Mouse (Mus musculus): ENCODE data around the gene Syne4. TPM values are rescaled to one million over a fixed set of nuclear protein-coding genes. Genes with fewer than 3 reads are reported as not detected.

The Syne4 gene
- polyA plus RNA-seq, 1 experiment from 2014 or later = 9.3 TPM

GRCm38 (mm10) chr7:30362652-30363343 lies 48.2 kb downstream of the Syne4 start, which contains the start of gene Lrfn3:
Gene Lrfn3 (minus strand): TSS chr7:30362772.
- Histone ChIP-seq H3K36me3 (ENCODE audit: control insufficient read depth, insufficient read depth, low read length) (peaks cover 22% of the 10 kb centered on the region), H3K27ac (replicated peaks; ENCODE audit: low read depth, low read length) (peak within 1 kb of the TSS; percentile 70), H3K9ac (replicated peaks; ENCODE audit: low read length) (peak within 1 kb of the TSS; percentile 99), H3K4me1 (ENCODE audit: control insufficient read depth, insufficient read depth, low read length) (peaks cover 38% of the 10 kb centered on the region), H3K27me3 (ENCODE audit: control insufficient read depth, insufficient read depth, low read length) (peaks cover 5% of the 10 kb centered on the region; the same call in 1 of the 2 replicates), H3K4me3 (replicated peaks; ENCODE audit: low read depth, low read length) (peak within 1 kb of the TSS; percentile 88), H3K9me3 (ENCODE audit: control insufficient read depth, low read length) (no peaks in the 10 kb centered on the region), H3K4me2 (ENCODE audit: low read length) (peak within 1 kb of the TSS; percentile 86)
- WGBS = under 1% methylated on average over 52 of the region's 55 CpGs
- ATAC-seq (ENCODE audit: low FRiP score, low TSS enrichment) (peak; percentile 73; the same call in 1 of the 2 replicates), DNase-seq (peak; percentile 98)

DNA sequence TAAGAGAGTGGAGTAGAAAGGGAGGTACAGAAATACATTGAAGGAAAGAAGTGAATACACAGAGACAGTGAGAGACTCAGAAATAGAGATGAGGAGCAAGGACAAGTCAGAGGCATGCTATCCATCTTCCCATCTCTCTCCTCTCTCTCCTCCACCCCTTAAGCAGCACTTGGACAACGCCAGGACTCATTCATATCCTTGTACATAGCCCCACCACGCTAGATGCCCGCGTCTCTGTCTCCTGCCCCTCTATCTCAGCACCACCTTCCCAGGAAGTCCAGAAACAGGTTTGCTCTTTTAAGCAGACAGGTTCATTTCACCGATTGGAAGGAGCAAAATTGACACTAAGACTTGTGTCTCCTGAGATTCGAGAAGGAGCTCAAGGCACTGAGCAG lies 48.7 kb downstream of the Syne4 start:
- H3K4me1 ChIP-seq (ENCODE audit: control insufficient read depth, insufficient read depth, low read length) = peaks cover 33% of the 10 kb centered on the region

GRCm38 (mm10) chr7:30367466-30367865 lies 52.9 kb downstream of the Syne4 start:
- H3K4me1 ChIP-seq (ENCODE audit: control insufficient read depth, insufficient read depth, low read length) = peaks cover 8% of the 10 kb centered on the region
- H3K27me3 ChIP-seq (ENCODE audit: control insufficient read depth, insufficient read depth, low read length) = peaks cover 5% of the 10 kb centered on the region; the same call in 1 of the 2 replicates
- no peak overlapping the region for H3K4me3 ChIP-seq (replicated peaks; ENCODE audit: low read depth, low read length)
- DNase-seq (no peak), ATAC-seq (ENCODE audit: low FRiP score, low TSS enrichment) (no peak)
- H3K27ac ChIP-seq (replicated peaks; ENCODE audit: low read depth, low read length) = no peak overlapping the region
- H3K9me3 ChIP-seq (ENCODE audit: control insufficient read depth, low read length) = no peaks in the 10 kb centered on the region
- no peaks in the 10 kb centered on the region for H3K36me3 ChIP-seq (ENCODE audit: control insufficient read depth, insufficient read depth, low read length)
- H3K9ac ChIP-seq (replicated peaks; ENCODE audit: low read length) = no peak overlapping the region
- WGBS = 71% methylated on average over 2 of the region's 2 CpGs
- H3K4me2 ChIP-seq (ENCODE audit: low read length) = no peak overlapping the region

More for the DNA sequence above, 48.7 kb downstream of the Syne4 start:
- Histone ChIP-seq H3K36me3 (ENCODE audit: control insufficient read depth, insufficient read depth, low read length) (peaks cover 17% of the 10 kb centered on the region), H3K9ac (replicated peaks; ENCODE audit: low read length) (peak overlapping the region; percentile 99), H3K4me3 (replicated peaks; ENCODE audit: low read depth, low read length) (peak overlapping the region; percentile 88), H3K27ac (replicated peaks; ENCODE audit: low read depth, low read length) (peak overlapping the region; percentile 46; the same call in 1 of the 2 replicates), H3K27me3 (ENCODE audit: control insufficient read depth, insufficient read depth, low read length) (peaks cover 5% of the 10 kb centered on the region; the same call in 1 of the 2 replicates), H3K4me2 (ENCODE audit: low read length) (peak overlapping the region; percentile 86), H3K9me3 (ENCODE audit: control insufficient read depth, low read length) (no peaks in the 10 kb centered on the region)
- DNase-seq (no peak), ATAC-seq (ENCODE audit: low FRiP score, low TSS enrichment) (peak; percentile 14; the same call in 1 of the 2 replicates)
- WGBS = 65% methylated on average over 6 of the region's 6 CpGs

Other genes with a start within 250 kb of the Syne4 start
- gene Zfp82, start 241.9 kb upstream of the Syne4 start, polyA plus RNA-seq (2014; fragmentation: Nextera tagmentation; extraction: Ambion mirVana) = 11.3 and 11.6 TPM in 2 replicates
- gene Gm26920, start 224.4 kb upstream of the Syne4 start, polyA plus RNA-seq (2014; fragmentation: Nextera tagmentation; extraction: Ambion mirVana) = 1.7 and 1.8 TPM in 2 replicates
- gene Zfp566, start 224.3 kb upstream of the Syne4 start, polyA plus RNA-seq (2014; fragmentation: Nextera tagmentation; extraction: Ambion mirVana) = 17.5 and 21.1 TPM in 2 replicates
- gene Zfp260, start 220.0 kb upstream of the Syne4 start, polyA plus RNA-seq (2014; fragmentation: Nextera tagmentation; extraction: Ambion mirVana) = 86.6 and 101 TPM in 2 replicates
- gene Zfp382, start 192.9 kb upstream of the Syne4 start, polyA plus RNA-seq (2014; fragmentation: Nextera tagmentation; extraction: Ambion mirVana) = 10.7 and 11.7 TPM in 2 replicates
- gene Zfp146, start 145.1 kb upstream of the Syne4 start, polyA plus RNA-seq (2014; fragmentation: Nextera tagmentation; extraction: Ambion mirVana) = 18.5 and 19.7 TPM in 2 replicates
- gene Cox7a1, start 130.7 kb upstream of the Syne4 start, polyA plus RNA-seq (2014; fragmentation: Nextera tagmentation; extraction: Ambion mirVana) = 5.5 TPM in 2 replicates
- 53.0 and 70.5 TPM in 2 replicates for gene Capns1, start 116.0 kb upstream of the Syne4 start, polyA plus RNA-seq (2014; fragmentation: Nextera tagmentation; extraction: Ambion mirVana)
- 176 and 240 TPM in 2 replicates for gene Polr2i, start 82.9 kb upstream of the Syne4 start, polyA plus RNA-seq (2014; fragmentation: Nextera tagmentation; extraction: Ambion mirVana)
- 337 and 360 TPM in 2 replicates for gene Tbcb, start 82.5 kb upstream of the Syne4 start, polyA plus RNA-seq (2014; fragmentation: Nextera tagmentation; extraction: Ambion mirVana)
- gene Ovol3, start 79.1 kb upstream of the Syne4 start, polyA plus RNA-seq (2014; fragmentation: Nextera tagmentation; extraction: Ambion mirVana) = not detected in 2 replicates
- 0.58 and 0.61 TPM in 2 replicates for gene Thap8, start 34.7 kb upstream of the Syne4 start, polyA plus RNA-seq (2014; fragmentation: Nextera tagmentation; extraction: Ambion mirVana)
- gene Wdr62, start 34.4 kb upstream of the Syne4 start, polyA plus RNA-seq (2014; fragmentation: Nextera tagmentation; extraction: Ambion mirVana) = 2.5 and 5.0 TPM in 2 replicates
- gene Clip3, start 23.1 kb upstream of the Syne4 start, polyA plus RNA-seq (2014; fragmentation: Nextera tagmentation; extraction: Ambion mirVana) = 121 and 131 TPM in 2 replicates
- gene Alkbh6, start 6.1 kb upstream of the Syne4 start, polyA plus RNA-seq (2014; fragmentation: Nextera tagmentation; extraction: Ambion mirVana) = 107 and 145 TPM in 2 replicates
- not detected in 2 replicates for gene E130208F15Rik, start 6.9 kb downstream of the Syne4 start, polyA plus RNA-seq (2014; fragmentation: Nextera tagmentation; extraction: Ambion mirVana)
- 19.8 and 20.4 TPM in 2 replicates for gene Sdhaf1, start 9.1 kb downstream of the Syne4 start, polyA plus RNA-seq (2014; fragmentation: Nextera tagmentation; extraction: Ambion mirVana)
- gene Lrfn3, start 48.0 kb downstream of the Syne4 start, polyA plus RNA-seq (2014; fragmentation: Nextera tagmentation; extraction: Ambion mirVana) = 13.9 and 16.3 TPM in 2 replicates
- 11.4 and 29.7 TPM in 2 replicates for gene Tyrobp, start 99.0 kb downstream of the Syne4 start, polyA plus RNA-seq (2014; fragmentation: Nextera tagmentation; extraction: Ambion mirVana)
- 0.58 TPM in 1 of 2 replicates, not detected in the other for gene Hcst, start 105.0 kb downstream of the Syne4 start, polyA plus RNA-seq (2014; fragmentation: Nextera tagmentation; extraction: Ambion mirVana)
- gene Nfkbid, start 106.9 kb downstream of the Syne4 start, polyA plus RNA-seq (2014; fragmentation: Nextera tagmentation; extraction: Ambion mirVana) = 1.4 and 2.3 TPM in 2 replicates
- 662 and 710 TPM in 2 replicates for gene Aplp1, start 130.7 kb downstream of the Syne4 start, polyA plus RNA-seq (2014; fragmentation: Nextera tagmentation; extraction: Ambion mirVana)
- gene Kirrel2, start 142.9 kb downstream of the Syne4 start, polyA plus RNA-seq (2014; fragmentation: Nextera tagmentation; extraction: Ambion mirVana) = 5.0 and 5.7 TPM in 2 replicates
- gene Nphs1, start 143.5 kb downstream of the Syne4 start, polyA plus RNA-seq (2014; fragmentation: Nextera tagmentation; extraction: Ambion mirVana) = 0.74 and 1.4 TPM in 2 replicates
- gene Prodh2, start 178.8 kb downstream of the Syne4 start, polyA plus RNA-seq (2014; fragmentation: Nextera tagmentation; extraction: Ambion mirVana) = not detected in 2 replicates
- 101 and 129 TPM in 2 replicates for gene Arhgap33, start 220.3 kb downstream of the Syne4 start, polyA plus RNA-seq (2014; fragmentation: Nextera tagmentation; extraction: Ambion mirVana)
- gene Hspb6, start 237.4 kb downstream of the Syne4 start, polyA plus RNA-seq (2014; fragmentation: Nextera tagmentation; extraction: Ambion mirVana) = 6.3 and 7.4 TPM in 2 replicates
- gene Proser3, start 237.5 kb downstream of the Syne4 start, polyA plus RNA-seq (2014; fragmentation: Nextera tagmentation; extraction: Ambion mirVana) = 7.4 and 10.9 TPM in 2 replicates
- 49.9 and 59.1 TPM in 2 replicates for gene Lin37, start 245.0 kb downstream of the Syne4 start, polyA plus RNA-seq (2014; fragmentation: Nextera tagmentation; extraction: Ambion mirVana)
- gene U2af1l4, start 248.5 kb downstream of the Syne4 start, polyA plus RNA-seq (2014; fragmentation: Nextera tagmentation; extraction: Ambion mirVana) = 103 and 104 TPM in 2 replicates
- gene Gm49396, start 248.5 kb downstream of the Syne4 start, polyA plus RNA-seq (2014; fragmentation: Nextera tagmentation; extraction: Ambion mirVana) = 8.2 and 11.8 TPM in 2 replicates
- gene Psenen, start 248.8 kb downstream of the Syne4 start, polyA plus RNA-seq (2014; fragmentation: Nextera tagmentation; extraction: Ambion mirVana) = 99.1 and 135 TPM in 2 replicates

Data from midbrain, embryonic 14.5 days (tissue).